Mouse (Mus musculus) heart, embryonic 16.5 days (tissue): Measurements from ENCODE around the gene Slc11a2. TPM values are rescaled to one million over a fixed set of nuclear protein-coding genes. Genes with fewer than 3 reads are reported as not detected.

Experiments
- ATAC-seq: fragments of 200-750 bp; cut with Nextera tagmentation; replicated peaks from 2 replicates; pipeline ENCODE4 v1.8.0; 2017; ENCODE audit warnings: moderate number of reproducible peaks; ENCODE audit not compliant: insufficient read depth, low FRiP score; ENCODE audit errors: extremely low read depth
- H3K27ac ChIP-seq: fragments of 300-500 bp; sonication (generic); 2 replicates; pipeline ENCODE4 v1.5.1; 2014; ENCODE audit warnings: mild to moderate bottlenecking, low read length, control low read depth, moderate library complexity
- H3K27me3 ChIP-seq: fragments of 300-500 bp; sonication (generic); 2 replicates; pipeline ENCODE4 v1.6.1; 2014; ENCODE audit warnings: low read length, mixed read lengths; ENCODE audit not compliant: control insufficient read depth, insufficient read depth
- H3K36me3 ChIP-seq: fragments of 300-500 bp; sonication (generic); 2 replicates; pipeline ENCODE4 v1.6.1; 2014; ENCODE audit not compliant: control insufficient read depth, insufficient read depth
- H3K4me1 ChIP-seq: fragments of 300-500 bp; sonication (generic); 2 replicates; pipeline ENCODE4 v1.6.1; 2014; ENCODE audit warnings: low read length, mixed read lengths; ENCODE audit not compliant: control insufficient read depth, insufficient read depth
- H3K4me2 ChIP-seq: fragments of 300-500 bp; sonication (generic); 2 replicates; pipeline ENCODE4 v1.6.1; 2014; ENCODE audit warnings: low read depth, mild to moderate bottlenecking, control low read depth, low read length
- H3K4me3 ChIP-seq: fragments of 300-500 bp; sonication (generic); 2 replicates; pipeline ENCODE4 v1.5.1; 2014; ENCODE audit warnings: mild to moderate bottlenecking, control low read depth, low read length
- H3K9ac ChIP-seq: fragments of 300-500 bp; sonication (generic); 2 replicates; pipeline ENCODE4 v1.6.1; 2014; ENCODE audit warnings: low read length, control low read depth
- H3K9me3 ChIP-seq: fragments of 300-500 bp; sonication (generic); replicated peaks from 2 replicates; pipeline ENCODE4 v1.6.1; 2016; ENCODE audit warnings: low read length; ENCODE audit not compliant: control insufficient read depth
- WGBS: fragments of 180-500 bp; shearing (Covaris S2); extraction: QIAGEN DNeasy Blood & Tissue Kit; methylation state at CpG from one replicate; pipeline ENCODE4 v1.1.7; 2014; 5-methylcytosine and 5-hydroxymethylcytosine counted together
- polyA plus RNA-seq: library from polyadenylated mRNA; unstranded; fragments of >200 nt; fragmentation: Nextera tagmentation; extraction: Ambion mirVana; gene quantifications from 2 replicates; pipeline ENCODE4 v1.2.1, GENCODE M21; 2015

Slc11a2 gene
- polyA plus RNA-seq, 1 experiment from 2014 or later, result 18.6 TPM

DNA sequence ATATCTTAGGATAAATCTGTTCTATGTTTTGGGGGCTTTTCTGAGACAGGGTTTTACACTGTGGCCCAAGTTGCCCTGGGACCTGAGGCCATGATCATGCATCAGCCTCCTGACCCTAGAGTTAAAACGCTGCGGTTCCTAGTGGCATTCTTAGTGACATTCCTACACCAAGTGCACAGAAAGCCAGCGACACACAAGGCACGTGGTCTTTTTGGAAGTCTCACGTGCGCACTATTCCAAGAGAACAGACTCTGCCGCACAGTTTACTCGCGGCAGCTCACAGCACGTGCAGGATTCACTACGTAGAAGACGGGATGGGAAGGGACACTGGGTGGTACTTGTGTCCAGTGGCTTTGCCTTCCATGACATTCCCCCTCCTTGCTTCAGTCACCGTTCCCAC is 9.9 kb downstream of the Slc11a2 start:
- 82% methylated on average over 13 of the region's 13 CpGs for WGBS
- Histone ChIP-seq H3K4me2 (no peak overlapping the region), H3K9ac (no peak overlapping the region), H3K27ac (no peak overlapping the region), H3K4me3 (no peak overlapping the region), H3K4me1 (peaks cover 25% of the 10 kb centered on the region), H3K36me3 (peaks cover under 1% of the 10 kb centered on the region; the same call in 1 of the 2 replicates), H3K9me3 (no peaks in the 10 kb centered on the region), H3K27me3 (no peaks in the 10 kb centered on the region)
- peak; percentile 8; the same call in 1 of the 2 replicates for ATAC-seq

DNA sequence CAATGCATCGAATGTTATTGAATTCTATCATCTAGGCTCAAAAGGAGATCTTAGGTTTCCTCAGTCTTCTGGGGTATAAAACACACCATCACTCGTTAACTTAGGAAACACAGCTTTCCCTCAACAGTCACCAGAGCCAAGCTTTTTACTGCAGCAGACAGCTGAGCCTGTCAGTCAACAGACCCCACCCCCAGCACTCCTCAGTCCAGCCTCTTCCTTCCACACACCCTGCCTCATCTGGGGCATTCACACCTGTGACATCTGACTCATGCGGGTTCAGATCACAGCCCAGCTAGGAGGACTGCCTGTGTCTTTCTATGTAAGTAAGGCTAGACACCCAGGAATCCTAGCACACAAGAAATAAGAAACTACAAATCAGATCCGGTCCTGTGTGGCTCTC is 10.9 kb downstream of the Slc11a2 start:
- Histone ChIP-seq H3K4me1 (peaks cover 15% of the 10 kb centered on the region), H3K27me3 (no peaks in the 10 kb centered on the region), H3K27ac (no peak overlapping the region), H3K4me3 (no peak overlapping the region), H3K36me3 (peaks cover 4% of the 10 kb centered on the region; the same call in 1 of the 2 replicates), H3K4me2 (no peak overlapping the region), H3K9me3 (no peaks in the 10 kb centered on the region), H3K9ac (no peak overlapping the region)
- no peak for ATAC-seq
- WGBS, result 57% methylated on average over 4 of the region's 4 CpGs

DNA sequence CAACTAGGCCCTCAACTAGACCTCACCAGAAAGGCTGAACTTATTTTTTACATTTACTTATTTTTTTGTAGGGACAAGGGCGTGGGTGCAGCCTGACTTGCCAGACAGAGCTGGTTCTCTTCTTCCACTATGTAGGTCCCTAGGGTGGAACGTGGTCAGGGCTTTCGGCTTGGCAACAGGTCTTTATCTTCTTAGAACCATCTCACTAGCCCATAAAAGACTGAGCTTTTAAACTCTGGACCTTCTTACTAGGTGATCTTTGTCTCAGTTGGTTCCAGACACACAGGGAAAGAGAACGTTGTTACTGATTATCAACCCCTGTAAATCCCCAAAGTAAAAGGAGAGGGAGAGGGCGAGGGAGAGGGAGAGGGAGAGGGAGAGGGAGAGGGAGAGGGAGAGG is 11.6 kb downstream of the Slc11a2 start:
- Histone ChIP-seq H3K36me3 (peaks cover 6% of the 10 kb centered on the region), H3K4me2 (no peak overlapping the region), H3K4me3 (no peak overlapping the region), H3K27ac (no peak overlapping the region), H3K9ac (no peak overlapping the region), H3K9me3 (no peaks in the 10 kb centered on the region), H3K4me1 (peaks cover 14% of the 10 kb centered on the region), H3K27me3 (no peaks in the 10 kb centered on the region)
- no peak for ATAC-seq
- 76% methylated on average over 4 of the region's 5 CpGs for WGBS

GRCm38 (mm10) chr15:100411731-100412130 is 13.1 kb downstream of the Slc11a2 start:
- ATAC-seq, result no peak
- H3K27me3 ChIP-seq, result no peaks in the 10 kb centered on the region
- no peak overlapping the region for H3K9ac ChIP-seq
- no peak overlapping the region for H3K4me3 ChIP-seq
- no peak overlapping the region for H3K27ac ChIP-seq
- WGBS, result 76% methylated on average over 5 of the region's 5 CpGs
- H3K9me3 ChIP-seq, result no peaks in the 10 kb centered on the region
- H3K36me3 ChIP-seq, result peaks cover 12% of the 10 kb centered on the region
- no peak overlapping the region for H3K4me2 ChIP-seq
- peaks cover 11% of the 10 kb centered on the region for H3K4me1 ChIP-seq

DNA sequence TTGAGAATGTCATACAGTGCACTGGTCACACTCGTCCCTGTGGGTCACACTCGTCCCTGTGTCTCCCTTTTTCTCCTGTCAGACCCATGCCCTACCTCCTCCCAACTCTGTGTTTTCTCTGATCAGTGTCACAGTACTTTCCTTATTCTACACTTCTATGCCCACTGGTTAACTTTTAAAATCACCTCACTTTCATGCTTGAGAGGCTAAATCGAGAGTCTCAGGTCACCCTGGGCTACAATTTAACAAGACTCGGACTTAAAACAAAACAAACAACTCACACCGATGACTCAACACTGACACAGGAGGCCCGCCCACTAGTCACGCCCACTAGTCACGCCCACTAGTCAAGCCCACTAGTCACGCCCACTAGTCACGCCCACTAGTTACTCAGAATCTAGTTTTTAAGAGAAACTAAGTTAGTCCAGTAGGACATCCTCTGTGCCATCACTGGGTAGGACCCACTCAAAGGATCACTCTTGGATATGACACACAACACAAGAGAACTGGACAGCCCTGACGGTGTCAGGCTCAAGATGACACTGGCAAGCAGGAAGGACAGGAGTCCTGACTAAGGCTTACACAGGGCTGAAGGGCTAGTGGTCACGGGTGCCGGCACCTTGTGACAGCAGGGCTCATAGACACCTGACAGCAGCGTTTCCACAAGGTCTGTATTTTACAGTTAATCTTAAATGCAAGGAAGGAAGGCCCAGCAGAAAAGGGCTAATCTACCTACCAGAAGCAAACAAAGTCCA is 13.8 kb downstream of the Slc11a2 start:
- peak; percentile 8; the same call in 1 of the 2 replicates for ATAC-seq
- H3K36me3 ChIP-seq, result peaks cover 12% of the 10 kb centered on the region
- H3K4me3 ChIP-seq, result no peak overlapping the region
- H3K4me2 ChIP-seq, result no peak overlapping the region
- no peaks in the 10 kb centered on the region for H3K27me3 ChIP-seq
- H3K9me3 ChIP-seq, result no peaks in the 10 kb centered on the region
- H3K27ac ChIP-seq, result no peak overlapping the region
- 66% methylated on average over 14 of the region's 14 CpGs for WGBS
- H3K9ac ChIP-seq, result no peak overlapping the region
- peaks cover 11% of the 10 kb centered on the region for H3K4me1 ChIP-seq

GRCm38 (mm10) chr15:100406088-100406487 is 18.8 kb downstream of the Slc11a2 start:
- Histone ChIP-seq H3K4me3 (no peak overlapping the region), H3K27me3 (no peaks in the 10 kb centered on the region), H3K27ac (no peak overlapping the region), H3K9me3 (no peaks in the 10 kb centered on the region), H3K4me1 (no peaks in the 10 kb centered on the region), H3K4me2 (no peak overlapping the region), H3K36me3 (peaks cover 22% of the 10 kb centered on the region), H3K9ac (no peak overlapping the region)
- 64% methylated on average over 5 of the region's 5 CpGs for WGBS
- no peak for ATAC-seq

DNA sequence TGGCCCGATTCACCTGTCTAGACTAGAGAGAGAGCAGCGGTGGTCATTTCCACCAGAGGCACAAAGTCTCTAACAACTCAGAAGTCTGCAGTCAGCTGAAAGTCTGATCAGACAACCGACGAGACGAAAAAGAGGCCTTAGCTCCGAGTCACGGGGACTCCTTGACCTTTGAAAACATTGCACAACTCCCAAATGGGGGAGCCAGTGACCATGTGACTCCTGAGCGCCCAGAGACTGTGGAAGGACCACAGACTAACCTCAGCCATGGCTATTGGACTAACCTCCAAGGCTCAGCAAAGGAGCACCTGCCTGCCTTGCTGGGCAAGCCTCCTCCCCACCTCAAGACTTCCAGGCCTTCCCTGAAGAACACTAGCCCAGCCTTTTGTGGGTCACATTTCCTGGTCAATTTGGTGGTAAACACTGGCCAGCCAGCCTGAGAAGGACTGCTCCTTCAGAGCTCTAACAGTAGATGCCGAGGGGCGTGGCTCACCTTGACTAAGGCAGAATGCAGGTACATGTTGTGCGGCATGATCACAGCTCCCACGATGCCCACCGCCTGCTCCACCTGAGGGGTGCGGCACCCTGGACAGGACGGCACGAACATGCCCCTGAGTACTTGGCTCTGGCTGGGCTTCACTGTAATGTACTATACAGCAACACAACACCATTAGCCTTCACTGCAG is 21.4 kb downstream of the Slc11a2 start:
- no peaks in the 10 kb centered on the region for H3K4me1 ChIP-seq
- H3K36me3 ChIP-seq, result peaks cover 41% of the 10 kb centered on the region
- 87% methylated on average over 16 of the region's 16 CpGs for WGBS
- H3K27me3 ChIP-seq, result no peaks in the 10 kb centered on the region
- no peak for ATAC-seq
- no peak overlapping the region for H3K4me2 ChIP-seq
- H3K4me3 ChIP-seq, result no peak overlapping the region
- H3K9ac ChIP-seq, result no peak overlapping the region
- no peak overlapping the region for H3K27ac ChIP-seq
- no peaks in the 10 kb centered on the region for H3K9me3 ChIP-seq

DNA sequence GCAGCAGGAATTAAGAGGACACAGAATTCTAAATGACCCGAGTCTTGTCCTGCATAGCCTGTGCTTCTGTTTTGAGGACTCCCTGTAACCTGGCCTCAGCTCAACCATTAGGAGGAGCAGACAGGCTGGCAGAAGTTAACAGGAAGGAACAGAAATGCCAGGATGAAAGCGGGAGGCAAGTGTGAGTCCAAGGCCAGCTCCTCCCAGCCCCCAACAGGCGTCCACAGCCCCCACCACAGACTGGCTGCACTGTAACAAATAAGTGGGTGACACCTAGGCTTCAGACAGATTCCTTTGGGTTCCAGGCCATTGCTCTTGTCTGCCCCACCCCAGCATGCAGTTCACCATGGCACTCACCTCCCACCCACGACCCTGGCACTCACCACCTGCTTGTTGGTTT is 22.1 kb downstream of the Slc11a2 start:
- H3K36me3 ChIP-seq, result peaks cover 36% of the 10 kb centered on the region
- no peaks in the 10 kb centered on the region for H3K9me3 ChIP-seq
- no peak for ATAC-seq
- 88% methylated on average over 4 of the region's 4 CpGs for WGBS
- no peak overlapping the region for H3K9ac ChIP-seq
- no peaks in the 10 kb centered on the region for H3K4me1 ChIP-seq
- no peak overlapping the region for H3K27ac ChIP-seq
- H3K4me2 ChIP-seq, result no peak overlapping the region
- no peak overlapping the region for H3K4me3 ChIP-seq
- H3K27me3 ChIP-seq, result no peaks in the 10 kb centered on the region

DNA sequence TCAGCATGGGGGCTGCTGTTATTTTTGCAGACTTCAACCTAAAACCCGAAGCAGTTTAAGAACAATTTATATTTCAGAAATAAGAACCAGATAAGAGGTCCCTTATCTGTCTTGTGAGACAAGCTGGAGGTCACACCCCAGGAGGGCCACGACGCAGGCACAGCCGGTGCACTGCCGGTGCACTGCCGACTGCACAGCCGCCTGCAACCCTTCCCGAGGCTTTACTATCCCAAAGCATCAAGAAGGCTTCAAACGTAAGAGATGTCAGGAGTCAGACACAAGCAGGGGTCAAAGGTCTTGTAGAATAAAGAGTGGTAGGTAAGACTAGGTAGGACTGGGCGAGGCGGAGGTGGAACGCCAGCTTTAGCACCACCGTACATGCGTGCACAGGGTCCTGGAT is 22.5 kb downstream of the Slc11a2 start:
- 85% methylated on average over 14 of the region's 14 CpGs for WGBS
- H3K4me1 ChIP-seq, result no peaks in the 10 kb centered on the region
- H3K4me2 ChIP-seq, result no peak overlapping the region
- ATAC-seq, result no peak
- H3K9ac ChIP-seq, result no peak overlapping the region
- H3K27ac ChIP-seq, result no peak overlapping the region
- H3K36me3 ChIP-seq, result peaks cover 40% of the 10 kb centered on the region
- H3K9me3 ChIP-seq, result no peaks in the 10 kb centered on the region
- no peaks in the 10 kb centered on the region for H3K27me3 ChIP-seq
- no peak overlapping the region for H3K4me3 ChIP-seq
